Mouse (Mus musculus): ENCODE measurements at regions not wholly inside any gene's neighbourhood (a gene's known extent, or its start where the extent isn't known, plus 50 kb on each side); places are given as distances from the start of the nearest gene placed in this dataset.

DNA sequence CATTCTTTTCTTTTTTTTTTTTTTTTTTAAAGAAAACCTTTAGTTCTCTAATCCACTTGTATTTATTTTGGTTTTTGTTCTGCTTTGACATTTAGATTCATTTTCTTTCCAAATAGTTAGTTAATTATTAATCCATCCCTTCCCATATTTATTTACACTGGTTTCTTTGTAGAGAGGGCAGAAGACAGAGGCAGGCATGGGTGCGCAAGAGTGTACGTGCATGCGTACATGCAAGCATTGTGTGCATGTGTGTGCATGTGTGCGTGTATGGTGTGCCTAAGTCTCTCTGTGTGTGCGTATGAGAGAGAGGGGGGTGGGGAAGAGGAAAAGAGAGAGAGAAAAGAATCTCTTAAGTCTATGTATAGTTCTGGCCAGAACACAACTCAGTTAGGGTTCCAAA lies 215.9 kb upstream of the Krr1 start:
- Histone ChIP-seq H3K27me3 (replicated peaks; ENCODE audit: control insufficient read depth, insufficient read depth, low read length) (no peaks in the 10 kb centered on the region), H3K9ac (ENCODE audit: low read length) (no peak overlapping the region), H3K4me2 (ENCODE audit: low read length) (no peak overlapping the region), H3K27ac (ENCODE audit: low read depth) (no peak overlapping the region), H3K36me3 (ENCODE audit: control insufficient read depth, insufficient read depth, low read length) (no peaks in the 10 kb centered on the region), H3K4me1 (replicated peaks; ENCODE audit: control insufficient read depth, insufficient read depth, low read length) (peaks cover 11% of the 10 kb centered on the region), H3K4me3 (ENCODE audit: low read depth, low read length) (no peak overlapping the region), H3K9me3 (ENCODE audit: control insufficient read depth, low read length) (no peaks in the 10 kb centered on the region)
- ATAC-seq (replicated peaks; ENCODE audit: low FRiP score, low TSS enrichment, low read depth) (no peak), DNase-seq (ENCODE audit: low spot score) (no peak)
- 78% methylated on average over 5 of the region's 5 CpGs for WGBS

DNA sequence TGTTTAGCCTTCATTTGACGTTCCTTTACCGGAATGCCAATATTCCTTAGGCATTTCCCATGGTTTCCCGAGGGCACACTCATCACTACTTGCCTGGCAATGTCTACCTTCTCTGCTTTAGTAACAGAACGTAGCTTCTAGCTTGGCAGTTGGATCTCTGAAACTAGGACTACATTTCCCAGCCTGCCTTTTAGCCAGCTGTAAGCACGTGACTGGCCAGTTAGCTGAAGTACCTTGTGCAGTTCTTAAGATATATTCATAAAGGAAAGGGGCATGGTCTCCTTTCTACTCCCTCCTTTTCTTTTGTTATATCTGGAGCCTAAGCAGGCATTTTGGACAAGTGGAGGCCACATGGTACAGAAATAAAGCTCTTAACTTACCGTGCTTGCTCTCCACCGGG lies 214.8 kb upstream of the Krr1 start:
- Histone ChIP-seq H3K36me3 (ENCODE audit: control insufficient read depth, insufficient read depth, low read length) (no peaks in the 10 kb centered on the region), H3K27me3 (replicated peaks; ENCODE audit: control insufficient read depth, insufficient read depth, low read length) (no peaks in the 10 kb centered on the region), H3K4me2 (ENCODE audit: low read length) (no peak overlapping the region), H3K9ac (ENCODE audit: low read length) (no peak overlapping the region), H3K27ac (ENCODE audit: low read depth) (no peak overlapping the region), H3K4me3 (ENCODE audit: low read depth, low read length) (no peak overlapping the region), H3K9me3 (ENCODE audit: control insufficient read depth, low read length) (no peaks in the 10 kb centered on the region), H3K4me1 (replicated peaks; ENCODE audit: control insufficient read depth, insufficient read depth, low read length) (peaks cover 11% of the 10 kb centered on the region)
- DNase-seq (ENCODE audit: low spot score) (peak; percentile 28), ATAC-seq (replicated peaks; ENCODE audit: low FRiP score, low TSS enrichment, low read depth) (no peak)
- WGBS: 84% methylated on average over 7 of the region's 7 CpGs

DNA sequence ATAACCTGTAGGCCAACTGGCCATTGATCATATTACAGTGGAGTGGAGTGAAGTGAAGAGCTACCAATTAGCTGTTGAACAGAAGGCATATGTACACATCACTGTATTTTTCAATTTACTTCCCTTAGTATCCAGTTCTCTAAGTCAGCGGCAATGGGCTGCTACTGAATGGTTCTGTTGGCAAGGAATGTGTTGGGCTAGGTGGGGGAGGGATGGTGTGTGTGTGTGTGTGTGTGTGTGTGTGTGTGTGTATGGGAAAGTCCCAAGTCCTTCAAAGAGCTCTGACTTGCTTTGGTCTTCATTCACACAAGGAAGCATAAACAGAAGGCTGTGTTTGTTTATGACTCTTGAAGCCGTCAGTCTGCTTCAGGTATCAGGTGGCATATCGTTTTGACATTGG lies 213.0 kb upstream of the Krr1 start:
- 72% methylated on average over 3 of the region's 3 CpGs for WGBS
- Histone ChIP-seq H3K27me3 (replicated peaks; ENCODE audit: control insufficient read depth, insufficient read depth, low read length) (no peaks in the 10 kb centered on the region), H3K4me2 (ENCODE audit: low read length) (no peak overlapping the region), H3K4me1 (replicated peaks; ENCODE audit: control insufficient read depth, insufficient read depth, low read length) (peaks cover 11% of the 10 kb centered on the region), H3K36me3 (ENCODE audit: control insufficient read depth, insufficient read depth, low read length) (no peaks in the 10 kb centered on the region), H3K9me3 (ENCODE audit: control insufficient read depth, low read length) (no peaks in the 10 kb centered on the region), H3K9ac (ENCODE audit: low read length) (no peak overlapping the region), H3K27ac (ENCODE audit: low read depth) (no peak overlapping the region), H3K4me3 (ENCODE audit: low read depth, low read length) (no peak overlapping the region)
- ATAC-seq (replicated peaks; ENCODE audit: low FRiP score, low TSS enrichment, low read depth) (no peak), DNase-seq (ENCODE audit: low spot score) (no peak)

DNA sequence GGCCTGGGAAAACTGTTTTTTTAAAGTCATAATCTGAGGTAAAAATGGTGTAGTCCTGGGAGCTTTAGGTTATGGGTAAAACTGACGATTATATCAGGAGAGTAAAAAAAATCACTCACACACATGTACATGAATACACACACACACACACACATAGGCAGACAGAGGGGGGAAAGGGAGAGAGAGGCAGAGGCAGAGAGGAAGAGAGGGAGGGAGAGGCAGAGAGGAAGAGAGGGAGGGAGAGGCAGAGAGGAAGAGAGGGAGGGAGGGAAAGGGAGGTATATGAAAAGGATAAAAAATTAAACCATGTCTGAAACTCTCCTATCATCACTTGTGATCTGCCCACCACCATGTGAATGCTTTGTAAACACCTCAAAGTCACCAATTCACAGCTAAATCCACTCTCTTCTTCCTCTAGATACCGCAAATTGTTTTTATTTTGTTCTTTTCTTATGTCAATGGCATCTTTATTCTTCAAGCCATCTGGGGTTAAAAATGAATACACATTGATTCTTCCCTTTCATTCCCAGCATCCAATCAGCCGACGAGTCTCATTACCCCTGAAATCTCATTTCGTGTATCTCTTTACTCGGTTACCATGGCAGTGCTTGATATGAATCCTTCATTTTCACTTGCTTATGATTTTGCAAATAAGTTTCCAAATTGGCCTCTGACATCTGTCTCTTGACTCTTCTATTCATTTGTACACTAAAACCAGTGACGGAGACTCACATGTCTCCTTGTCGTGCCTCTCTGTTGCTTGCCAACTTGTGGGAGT lies 209.5 kb upstream of the Krr1 start:
- no peak overlapping the region for H3K27ac ChIP-seq (ENCODE audit: low read depth)
- 90% methylated on average over 8 of the region's 8 CpGs for WGBS

DNA sequence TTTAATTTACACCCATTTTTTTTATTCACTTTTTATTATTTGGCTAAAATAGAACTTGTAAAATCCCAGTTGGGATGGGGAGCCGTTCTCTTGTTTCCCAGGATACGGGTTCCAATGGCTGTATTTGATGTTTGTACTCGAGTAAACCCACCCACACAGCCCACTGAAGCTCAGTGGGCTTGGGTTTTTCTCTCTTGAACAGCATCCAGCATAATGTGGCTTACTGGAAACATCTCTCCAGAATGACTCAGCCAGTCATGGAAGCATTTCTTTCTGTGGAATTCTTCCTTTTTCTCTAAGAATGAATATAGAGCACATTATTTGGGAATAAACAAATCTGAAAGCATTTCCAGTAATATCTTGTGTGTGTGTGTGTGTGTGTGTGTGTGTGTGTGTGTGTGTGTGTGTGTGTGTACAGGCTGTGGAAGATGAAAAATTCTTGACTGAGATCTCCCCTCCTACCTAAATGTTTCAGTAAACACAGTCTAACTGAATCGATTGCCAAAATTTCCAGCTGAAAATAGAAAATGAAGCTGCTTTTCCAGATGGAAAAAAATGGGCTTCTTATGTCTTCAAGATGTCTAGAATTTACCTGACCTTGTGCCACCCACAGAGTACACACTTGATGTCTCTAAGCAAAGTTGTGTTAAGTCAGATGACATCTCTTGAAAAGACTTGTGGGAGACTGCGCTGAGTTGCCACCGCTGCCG lies 205.3 kb upstream of the Krr1 start:
- WGBS: 86% methylated on average over 7 of the region's 7 CpGs
- H3K27me3 ChIP-seq (replicated peaks; ENCODE audit: control insufficient read depth, insufficient read depth, low read length): no peaks in the 10 kb centered on the region
- peaks cover 2% of the 10 kb centered on the region; the same call in 1 of the 2 replicates for H3K4me1 ChIP-seq (replicated peaks; ENCODE audit: control insufficient read depth, insufficient read depth, low read length)
- no peaks in the 10 kb centered on the region for H3K36me3 ChIP-seq (ENCODE audit: control insufficient read depth, insufficient read depth, low read length)
- H3K9me3 ChIP-seq (ENCODE audit: control insufficient read depth, low read length): no peaks in the 10 kb centered on the region
- no peak overlapping the region for H3K27ac ChIP-seq (ENCODE audit: low read depth)
- H3K9ac ChIP-seq (ENCODE audit: low read length): no peak overlapping the region
- no peak overlapping the region for H3K4me2 ChIP-seq (ENCODE audit: low read length)
- DNase-seq (ENCODE audit: low spot score) (no peak), ATAC-seq (replicated peaks; ENCODE audit: low FRiP score, low TSS enrichment, low read depth) (no peak)
- H3K4me3 ChIP-seq (ENCODE audit: low read depth, low read length): no peak overlapping the region

More for the DNA sequence above, 209.5 kb upstream of the Krr1 start:
- Histone ChIP-seq H3K36me3 (ENCODE audit: control insufficient read depth, insufficient read depth, low read length) (no peaks in the 10 kb centered on the region), H3K9ac (ENCODE audit: low read length) (no peak overlapping the region), H3K4me2 (ENCODE audit: low read length) (no peak overlapping the region), H3K9me3 (ENCODE audit: control insufficient read depth, low read length) (no peaks in the 10 kb centered on the region), H3K4me3 (ENCODE audit: low read depth, low read length) (no peak overlapping the region), H3K4me1 (replicated peaks; ENCODE audit: control insufficient read depth, insufficient read depth, low read length) (0 out of 2 replicates have a peak, but pooled peaks cover 3% of the 10 kb centered on the region), H3K27me3 (replicated peaks; ENCODE audit: control insufficient read depth, insufficient read depth, low read length) (no peaks in the 10 kb centered on the region)
- DNase-seq (ENCODE audit: low spot score): no peak
- no peak for ATAC-seq (replicated peaks; ENCODE audit: low FRiP score, low TSS enrichment, low read depth)

DNA sequence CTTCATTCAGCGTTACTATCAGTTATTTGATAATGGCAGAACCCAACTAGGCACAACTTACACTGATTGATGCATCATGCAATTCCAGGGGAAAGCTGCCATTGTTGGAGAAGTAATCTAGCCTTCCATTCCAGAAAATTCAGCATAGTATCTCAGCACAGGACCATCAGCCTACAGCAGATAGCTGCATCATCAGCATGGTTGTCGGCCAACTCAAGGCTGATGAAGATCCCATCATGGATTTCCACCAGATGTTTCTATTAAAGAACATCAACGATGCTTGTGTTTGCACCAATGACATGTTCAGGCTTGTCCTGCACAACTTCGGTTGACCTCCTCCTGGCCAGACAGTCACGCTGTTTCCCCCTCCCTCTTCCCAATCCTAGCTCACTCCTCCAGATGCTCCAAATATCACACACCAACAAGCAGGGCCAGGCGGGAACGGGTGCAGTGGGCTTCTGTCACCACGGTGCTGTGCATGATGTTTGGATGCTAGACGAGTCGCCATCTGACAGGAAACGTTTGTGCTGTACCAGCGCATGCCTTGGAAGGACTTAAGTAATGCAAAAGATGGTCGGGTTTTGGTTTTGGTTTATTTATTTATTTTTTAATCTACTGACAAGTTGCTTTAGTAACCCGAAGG lies 204.5 kb upstream of the Krr1 start:
- Histone ChIP-seq H3K27ac (ENCODE audit: low read depth) (no peak overlapping the region), H3K27me3 (replicated peaks; ENCODE audit: control insufficient read depth, insufficient read depth, low read length) (no peaks in the 10 kb centered on the region), H3K9me3 (ENCODE audit: control insufficient read depth, low read length) (no peaks in the 10 kb centered on the region), H3K4me3 (ENCODE audit: low read depth, low read length) (no peak overlapping the region), H3K9ac (ENCODE audit: low read length) (no peak overlapping the region), H3K4me1 (replicated peaks; ENCODE audit: control insufficient read depth, insufficient read depth, low read length) (peaks cover 2% of the 10 kb centered on the region; the same call in 1 of the 2 replicates), H3K36me3 (ENCODE audit: control insufficient read depth, insufficient read depth, low read length) (no peaks in the 10 kb centered on the region), H3K4me2 (ENCODE audit: low read length) (no peak overlapping the region)
- DNase-seq (ENCODE audit: low spot score): no peak
- WGBS: 83% methylated on average over 14 of the region's 14 CpGs
- no peak for ATAC-seq (replicated peaks; ENCODE audit: low FRiP score, low TSS enrichment, low read depth)

DNA sequence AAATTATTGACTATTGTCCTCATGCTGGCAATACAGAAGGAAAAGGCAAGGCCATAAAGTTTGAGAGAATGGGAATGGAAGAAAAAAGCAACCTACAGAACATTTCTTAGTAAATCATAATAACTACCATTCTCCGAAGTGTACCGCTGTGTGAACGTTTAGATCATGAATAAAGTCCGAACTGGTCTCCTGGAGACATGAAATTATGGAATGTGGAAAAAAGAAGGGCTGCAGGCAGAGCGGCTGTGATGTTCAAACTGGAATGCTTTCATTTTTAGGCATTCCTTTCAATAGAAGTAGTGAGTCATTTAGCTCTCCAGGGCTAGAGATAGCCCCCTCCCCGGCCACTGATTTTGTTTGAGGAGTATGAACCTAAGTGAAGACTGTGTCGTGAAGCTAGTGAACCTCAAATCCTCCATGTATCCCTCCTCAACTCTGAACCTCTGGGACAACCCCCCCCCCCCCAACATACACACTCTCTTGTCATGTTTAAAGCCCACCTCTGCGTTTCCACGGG lies 202.9 kb upstream of the Krr1 start:
- Histone ChIP-seq H3K36me3 (ENCODE audit: control insufficient read depth, insufficient read depth, low read length) (no peaks in the 10 kb centered on the region), H3K4me2 (ENCODE audit: low read length) (no peak overlapping the region), H3K27ac (ENCODE audit: low read depth) (no peak overlapping the region), H3K4me1 (replicated peaks; ENCODE audit: control insufficient read depth, insufficient read depth, low read length) (peaks cover 2% of the 10 kb centered on the region; the same call in 1 of the 2 replicates), H3K4me3 (ENCODE audit: low read depth, low read length) (no peak overlapping the region), H3K27me3 (replicated peaks; ENCODE audit: control insufficient read depth, insufficient read depth, low read length) (no peaks in the 10 kb centered on the region), H3K9ac (ENCODE audit: low read length) (no peak overlapping the region), H3K9me3 (ENCODE audit: control insufficient read depth, low read length) (no peaks in the 10 kb centered on the region)
- 58% methylated on average over 9 of the region's 9 CpGs for WGBS
- DNase-seq (ENCODE audit: low spot score): no peak
- ATAC-seq (replicated peaks; ENCODE audit: low FRiP score, low TSS enrichment, low read depth): no peak

DNA sequence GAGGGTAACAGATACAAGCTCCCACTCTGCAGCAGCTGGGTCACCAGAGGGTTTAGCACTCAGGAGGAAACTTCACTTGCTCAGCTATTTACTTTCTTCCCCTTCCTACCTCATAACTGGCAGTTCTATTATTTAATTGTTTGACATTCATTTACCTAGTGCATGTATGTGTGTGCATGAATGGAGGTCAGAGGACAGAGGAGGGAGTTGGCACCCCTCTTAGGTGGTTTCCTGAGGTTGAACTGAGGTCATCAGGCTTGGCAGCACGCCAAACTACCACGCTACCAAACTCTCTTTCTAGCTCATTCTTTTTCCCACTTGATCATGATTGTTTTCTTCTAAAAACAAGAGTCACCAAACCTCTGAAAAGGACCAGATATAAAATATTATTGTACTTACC lies 202.4 kb upstream of the Krr1 start:
- Histone ChIP-seq H3K27ac (ENCODE audit: low read depth) (no peak overlapping the region), H3K4me1 (replicated peaks; ENCODE audit: control insufficient read depth, insufficient read depth, low read length) (peaks cover 2% of the 10 kb centered on the region; the same call in 1 of the 2 replicates), H3K27me3 (replicated peaks; ENCODE audit: control insufficient read depth, insufficient read depth, low read length) (no peaks in the 10 kb centered on the region), H3K4me2 (ENCODE audit: low read length) (no peak overlapping the region), H3K9me3 (ENCODE audit: control insufficient read depth, low read length) (no peaks in the 10 kb centered on the region), H3K36me3 (ENCODE audit: control insufficient read depth, insufficient read depth, low read length) (no peaks in the 10 kb centered on the region), H3K4me3 (ENCODE audit: low read depth, low read length) (no peak overlapping the region), H3K9ac (ENCODE audit: low read length) (no peak overlapping the region)
- no peak for DNase-seq (ENCODE audit: low spot score)
- ATAC-seq (replicated peaks; ENCODE audit: low FRiP score, low TSS enrichment, low read depth): no peak
- 58% methylated on average over 2 of the region's 2 CpGs for WGBS
